Mouse (Mus musculus): Measurements from ENCODE around the gene Trmt6. TPM values are rescaled to one million over a fixed set of nuclear protein-coding genes. Genes with fewer than 3 reads are reported as not detected.
A peak's percentile ranks its signal among the peaks of the same experiment; 100 is the strongest.

The Trmt6 gene
- 1 to 10 TPM; 5.4 to 9.2 (median 6.7) TPM for total RNA-seq (2022)

DNA sequence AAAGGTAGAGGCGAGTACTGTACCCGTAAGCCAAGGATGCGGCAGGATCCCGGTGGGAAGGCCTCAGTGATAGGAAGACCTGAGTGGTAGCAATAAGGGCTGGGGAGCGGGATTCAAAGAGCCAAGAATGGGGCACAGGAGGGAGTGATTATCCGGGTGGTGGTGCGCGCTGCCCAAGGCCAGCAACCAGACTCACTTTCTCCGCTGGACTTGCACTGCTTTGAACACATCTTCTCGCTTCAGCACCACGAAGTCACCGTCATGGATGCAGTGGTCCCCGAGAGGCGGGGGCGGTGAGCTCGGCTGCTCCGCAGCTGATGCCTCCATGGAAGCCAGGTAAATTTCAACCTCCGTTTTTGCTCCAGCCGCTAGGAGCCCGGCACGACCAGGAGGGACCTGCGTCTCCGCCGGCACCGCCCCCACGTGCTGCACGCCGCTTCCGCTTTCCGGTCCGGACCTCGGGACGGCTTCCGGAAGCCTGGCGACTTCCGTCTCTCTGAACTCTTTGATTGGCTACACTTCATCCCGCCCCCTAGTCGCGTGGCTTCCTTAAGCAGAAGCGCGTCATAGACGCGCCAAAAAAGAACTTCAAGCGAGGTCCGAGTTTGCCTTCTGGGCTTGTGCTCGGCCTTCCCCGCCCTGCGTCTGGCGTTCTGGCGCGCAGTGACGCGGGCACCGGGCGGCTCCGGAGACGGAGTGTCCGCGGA is at the start of gene Trmt6, which contains the start of gene Mcm8:
Trmt6 (minus strand) TSS at position 448 of the 707 bp plus-strand sequence.
Mcm8 (plus strand) TSS at position 534 of the 707 bp plus-strand sequence.
- DNase-seq (ENCODE audit: low spot score in 2 of 2), result peak; percentile 79 to 84

DNA sequence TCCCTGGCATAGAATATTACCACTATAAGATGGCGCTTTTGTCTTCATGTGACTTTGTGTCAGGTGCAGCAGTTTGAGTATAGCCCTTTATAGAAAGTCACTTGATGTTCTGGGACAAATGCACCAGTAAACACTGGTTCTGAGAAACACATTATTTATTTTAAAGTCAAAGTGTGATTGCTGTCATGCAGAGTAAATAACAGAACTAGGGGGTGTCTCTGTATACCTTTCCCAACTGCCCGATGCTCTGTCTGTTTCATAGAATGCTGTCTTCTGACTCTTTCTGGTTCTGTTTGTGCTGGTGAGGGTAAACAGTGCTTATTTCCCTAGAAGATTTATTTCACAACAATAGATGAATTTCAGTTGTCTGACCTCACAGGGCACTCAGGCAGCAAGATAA is 47.5 kb upstream of the Trmt6 start:
- no peak for DNase-seq (ENCODE audit: low spot score in 2 of 2)

DNA sequence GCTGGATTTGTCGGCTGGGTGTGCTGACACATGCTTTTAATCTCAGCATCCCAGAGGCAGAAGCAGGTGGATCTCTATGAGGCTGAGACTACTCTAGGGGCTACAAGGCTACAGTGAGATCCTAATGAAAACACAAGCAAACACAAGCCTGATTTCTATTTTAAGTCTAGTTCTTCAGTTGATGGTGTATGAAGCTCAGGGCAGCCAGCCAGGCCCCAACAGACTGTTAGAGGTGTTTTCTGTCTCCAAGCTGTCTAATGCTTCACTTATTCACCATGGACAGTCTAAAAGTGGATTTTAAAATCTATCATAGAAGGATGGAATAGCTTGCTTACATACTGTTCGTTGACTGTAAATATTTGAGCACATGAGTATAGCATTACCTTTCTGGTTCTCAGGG is 45.6 kb upstream of the Trmt6 start:
- DNase-seq (ENCODE audit: low spot score in 2 of 2), result no peak

DNA sequence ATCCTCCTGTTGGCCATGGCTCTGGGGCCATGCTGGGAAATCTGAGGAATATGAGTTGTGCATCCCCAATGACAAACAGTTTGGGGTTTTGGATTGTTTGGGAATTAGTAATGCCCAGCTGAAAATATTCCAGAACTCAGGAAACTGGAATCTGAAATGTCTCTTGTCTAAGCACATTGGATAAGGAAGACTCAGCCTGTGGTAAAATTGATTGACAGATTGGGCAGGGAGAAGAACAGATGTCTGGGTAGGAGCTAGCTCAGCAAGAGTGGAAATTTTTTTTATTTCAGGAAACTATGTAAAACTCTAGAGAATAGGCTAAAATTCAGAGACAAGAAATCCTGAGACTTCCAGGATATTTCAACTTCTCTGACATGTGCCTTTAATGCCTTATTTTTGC is 44.6 kb upstream of the Trmt6 start:
- no peak for DNase-seq (ENCODE audit: low spot score in 2 of 2)

DNA sequence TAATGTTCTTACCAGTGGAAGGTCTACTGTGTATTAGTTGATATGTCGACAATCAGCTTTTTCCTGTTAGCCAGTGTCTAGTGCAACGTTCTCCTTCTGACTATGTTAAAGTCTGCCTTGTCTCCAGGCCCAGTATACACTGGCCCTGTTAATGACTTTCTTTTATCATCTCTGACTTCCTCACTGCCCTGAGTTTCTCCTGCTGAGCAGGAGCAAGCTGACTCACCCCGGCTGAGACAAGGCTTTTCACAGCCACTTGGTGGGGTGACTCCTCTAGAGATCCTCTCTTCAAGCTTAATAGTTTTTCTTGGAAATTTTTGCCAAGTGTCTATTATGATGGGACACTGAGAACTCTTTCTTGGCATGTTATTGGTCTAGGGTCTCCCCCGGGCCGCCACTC is 40.5 kb upstream of the Trmt6 start:
- DNase-seq (ENCODE audit: low spot score in 2 of 2), result no peak

DNA sequence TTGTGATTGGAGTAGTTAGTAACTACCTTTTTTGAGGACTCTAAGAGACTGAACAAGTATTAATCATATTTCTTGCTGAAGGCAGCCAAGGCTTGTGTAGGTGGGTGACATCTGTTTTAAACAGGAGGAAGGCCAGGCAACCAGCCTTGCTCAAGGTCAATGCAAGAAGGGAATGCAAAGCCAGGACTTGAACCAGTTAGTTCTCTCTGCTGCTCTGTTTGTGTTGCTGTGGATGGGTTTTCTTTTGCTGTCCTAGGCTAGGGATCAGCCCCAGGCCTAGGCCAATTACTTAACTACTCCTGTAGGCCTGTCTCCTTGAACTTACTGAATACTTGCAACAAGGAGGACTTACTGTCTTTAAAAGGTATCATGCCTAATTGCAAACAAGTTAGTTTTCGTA is 37.2 kb upstream of the Trmt6 start:
- no peak for DNase-seq (ENCODE audit: low spot score in 2 of 2)

DNA sequence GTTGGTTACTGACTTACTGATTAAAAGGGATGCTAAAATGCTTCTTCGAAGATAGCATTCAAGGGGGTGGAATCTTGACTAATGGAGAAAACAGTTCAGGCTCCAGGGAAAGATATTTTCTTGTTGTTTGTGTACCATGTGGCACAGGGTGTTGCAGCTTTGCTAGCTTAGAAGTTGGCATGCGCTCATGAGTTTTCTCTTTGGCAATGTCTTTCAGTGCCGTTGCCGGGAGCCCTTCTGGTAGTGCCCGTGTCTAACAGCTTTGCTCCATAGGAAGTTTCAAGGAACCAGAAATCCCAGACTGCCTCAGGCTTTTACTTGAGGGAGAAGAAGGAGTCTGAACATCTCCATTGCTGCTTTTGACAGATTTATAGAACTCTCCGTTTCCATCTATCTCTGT is 33.3 kb upstream of the Trmt6 start:
- DNase-seq (ENCODE audit: low spot score in 2 of 2), result no peak

DNA sequence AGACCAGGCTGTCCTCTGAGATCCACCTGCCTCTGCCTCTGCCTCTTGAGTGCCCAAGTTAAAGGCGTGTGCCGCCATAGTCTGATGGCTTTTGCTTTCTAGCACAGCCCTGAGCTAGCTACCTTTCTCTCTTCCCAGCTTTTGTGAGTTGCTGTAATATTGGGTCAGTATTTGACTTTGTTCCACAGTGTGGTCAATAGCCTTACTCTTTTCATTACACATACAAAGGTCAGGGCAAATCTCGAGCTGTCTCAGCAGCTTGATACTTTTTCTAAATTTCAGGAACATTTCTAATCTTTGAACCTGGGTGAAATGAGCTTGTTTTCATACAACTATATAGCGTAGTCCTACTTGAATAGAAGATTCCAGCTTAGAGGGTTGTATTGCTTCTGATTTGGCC is 32.5 kb upstream of the Trmt6 start:
- DNase-seq (ENCODE audit: low spot score in 2 of 2), result no peak

DNA sequence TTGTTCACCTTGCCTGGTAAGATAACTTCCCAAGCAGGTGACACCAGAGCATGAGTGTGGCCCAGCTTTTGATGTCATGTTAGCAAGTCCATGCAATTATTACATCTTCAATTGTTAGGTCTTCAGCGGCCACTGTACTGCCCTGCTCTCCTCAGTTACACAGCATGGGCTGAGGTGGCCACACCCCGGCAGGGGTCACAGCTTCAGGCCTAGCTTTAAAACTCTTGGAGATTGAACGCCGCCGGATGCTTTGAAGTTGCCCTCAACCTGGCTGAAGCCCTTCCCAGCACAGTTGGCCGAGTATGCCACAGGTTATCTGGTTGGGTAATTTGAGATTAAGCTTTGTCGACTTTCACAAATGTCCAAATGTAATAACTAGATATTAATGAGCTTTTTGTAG is 31.7 kb upstream of the Trmt6 start:
- no peak for DNase-seq (ENCODE audit: low spot score in 2 of 2)

DNA sequence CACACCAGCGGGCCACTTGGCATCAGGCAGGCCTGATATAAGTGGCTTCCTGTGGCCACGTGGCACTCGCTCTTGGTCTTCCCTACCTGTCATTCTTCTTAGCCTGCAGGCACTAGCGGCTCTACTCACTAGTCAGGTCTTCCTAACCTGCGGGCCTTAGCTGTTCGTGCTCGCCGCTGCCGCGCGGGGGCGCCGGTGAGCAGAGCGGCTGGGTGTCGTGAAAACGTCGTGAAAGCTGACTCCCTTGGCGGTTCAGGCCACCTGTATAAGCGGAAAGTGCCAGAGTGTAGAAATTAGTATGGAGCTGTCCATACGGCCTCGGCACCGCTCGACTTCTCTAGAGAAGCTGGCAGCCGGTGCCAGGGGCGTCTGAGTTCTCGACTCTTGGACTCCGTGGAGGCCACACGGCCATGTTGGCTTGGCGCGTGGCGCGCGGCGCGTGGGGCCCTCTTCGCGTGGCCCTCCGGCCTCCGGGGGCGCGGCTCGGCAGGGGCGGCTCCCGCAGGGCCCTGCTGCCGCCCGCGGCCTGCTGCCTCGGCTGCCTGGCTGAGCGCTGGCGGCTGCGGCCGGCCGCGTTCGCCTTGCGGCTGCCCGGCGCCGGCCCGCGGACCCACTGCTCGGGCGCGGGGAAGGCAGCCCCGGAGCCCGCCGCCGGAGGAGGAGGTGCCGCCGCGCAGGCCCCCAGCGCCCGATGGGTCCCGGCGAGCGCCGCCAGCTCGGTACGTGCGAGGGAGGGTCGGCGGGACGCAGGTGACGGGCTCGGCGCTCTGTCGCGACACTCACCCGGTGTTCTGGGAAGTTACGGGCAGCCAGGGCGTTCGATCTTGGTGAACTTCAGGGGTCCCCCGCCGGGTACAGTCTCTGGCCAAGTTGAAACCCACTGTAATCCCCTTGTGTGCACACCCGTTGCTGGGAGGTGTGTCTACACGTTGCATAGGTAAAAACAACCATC is 30.8 kb upstream of the Trmt6 start, which contains the start of gene Crls1:
Crls1 (plus strand) TSS at position 260 of the 952 bp plus-strand sequence.
- peak; percentile 87 to 88 for DNase-seq (ENCODE audit: low spot score in 2 of 2)

DNA sequence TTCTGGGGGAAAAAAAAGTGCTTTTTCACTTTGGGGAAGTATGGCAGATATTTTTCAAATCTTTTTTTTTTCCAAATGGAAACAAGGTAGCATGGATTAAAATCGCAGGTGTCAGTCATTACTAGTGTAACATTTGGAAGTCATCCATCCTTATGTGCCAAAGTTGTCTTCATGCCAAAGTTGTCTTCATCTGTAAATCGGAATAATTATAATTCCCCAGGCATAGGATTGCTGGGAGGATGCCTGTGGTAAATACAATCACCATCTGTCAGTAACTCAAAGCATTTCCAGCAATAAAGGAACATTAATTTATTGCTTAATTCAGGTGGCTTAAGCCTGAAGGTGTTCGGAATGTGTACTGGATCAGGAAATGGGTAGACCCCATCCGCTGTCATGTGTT is 25.2 kb upstream of the Trmt6 start:
- DNase-seq (ENCODE audit: low spot score in 2 of 2), result no peak

DNA sequence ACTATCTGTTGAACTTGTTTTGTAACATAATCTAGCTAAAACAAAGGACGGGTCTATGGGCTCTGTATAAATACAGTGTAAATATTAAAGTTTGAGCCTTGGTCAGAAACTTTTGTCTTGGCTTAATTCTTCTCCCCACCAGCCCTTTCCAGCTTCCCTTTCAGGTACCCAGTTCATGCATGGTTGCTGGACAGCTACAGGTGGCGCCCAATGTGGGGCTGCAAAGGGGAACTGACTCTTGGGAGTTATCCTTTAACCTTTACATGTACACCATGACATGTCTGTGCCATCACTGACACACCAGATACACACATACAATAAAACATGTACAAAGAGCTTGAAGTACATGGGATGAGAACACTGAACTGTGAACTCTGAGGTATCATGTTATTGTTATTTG is 12.9 kb downstream of the Trmt6 start:
- DNase-seq (ENCODE audit: low spot score in 2 of 2), result no peak

DNA sequence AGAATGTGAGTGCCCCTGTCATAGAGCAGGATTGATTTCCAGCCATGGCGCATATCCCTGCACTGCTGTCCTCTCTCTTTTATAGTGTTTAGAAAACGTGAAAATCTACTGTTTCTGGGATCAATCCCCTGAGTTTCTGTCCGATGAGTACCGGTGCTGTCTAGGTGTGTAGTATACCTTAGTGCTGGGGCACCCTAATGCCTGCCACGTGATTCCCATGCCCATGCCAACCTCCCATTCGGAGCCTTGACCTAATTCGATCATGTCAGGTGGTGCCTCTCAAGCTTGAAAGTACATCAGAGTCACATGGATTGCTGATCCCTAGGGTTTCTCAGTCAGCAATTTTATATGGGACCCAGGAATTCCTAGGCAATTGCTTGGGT is 21.7 kb downstream of the Trmt6 start:
- DNase-seq (ENCODE audit: low spot score in 2 of 2), result no peak

DNA sequence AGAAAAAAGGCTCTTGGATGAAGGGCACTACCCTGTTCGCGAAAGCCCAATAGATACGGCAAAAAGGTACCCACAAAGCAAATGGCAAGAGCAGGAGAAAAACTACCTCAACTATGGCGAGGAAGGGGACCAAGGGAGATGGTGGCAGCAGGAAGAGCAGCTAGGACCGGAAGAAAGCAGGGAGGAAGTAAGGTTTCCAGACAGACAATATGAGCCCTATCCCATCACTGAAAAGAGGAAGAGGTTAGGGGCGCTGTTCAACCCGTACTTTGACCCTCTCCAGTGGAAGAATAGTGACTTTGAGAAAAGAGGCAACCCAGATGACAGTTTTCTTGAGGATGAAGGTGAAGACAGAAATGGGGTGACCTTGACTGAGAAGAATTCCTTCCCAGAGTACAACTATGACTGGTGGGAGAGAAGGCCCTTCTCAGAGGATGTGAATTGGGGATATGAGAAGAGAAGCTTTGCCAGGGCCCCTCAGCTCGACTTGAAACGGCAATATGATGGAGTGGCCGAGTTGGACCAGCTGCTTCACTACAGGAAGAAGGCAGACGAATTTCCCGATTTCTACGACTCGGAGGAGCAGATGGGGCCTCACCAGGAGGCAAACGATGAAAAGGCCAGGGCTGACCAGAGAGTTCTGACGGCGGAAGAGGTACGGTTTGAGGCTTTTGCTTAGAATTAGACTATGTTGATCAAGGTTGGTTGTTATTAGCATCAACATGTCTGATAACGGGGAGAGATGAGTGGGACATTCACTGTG is 22.2 kb downstream of the Trmt6 start:
- no peak for DNase-seq (ENCODE audit: low spot score in 2 of 2)

DNA sequence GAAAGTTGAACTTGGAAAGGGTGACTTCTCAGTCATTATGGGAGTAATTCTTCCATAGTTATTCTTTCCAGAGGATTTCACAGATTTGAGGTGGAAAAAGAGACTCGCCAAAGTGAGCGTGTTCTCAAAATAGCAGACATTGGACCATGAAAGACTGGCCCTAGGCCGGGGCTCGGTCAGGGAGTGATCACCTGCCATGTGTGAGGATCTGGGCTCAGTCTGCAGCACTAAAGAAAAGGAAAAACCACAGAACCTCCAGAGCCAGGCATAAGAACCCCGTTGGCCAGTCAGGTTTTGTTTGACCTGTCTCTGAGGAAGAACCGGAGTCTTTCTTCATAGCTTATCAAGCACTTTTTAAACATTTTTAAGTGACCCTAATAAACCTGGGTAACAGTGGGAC is 31.8 kb downstream of the Trmt6 start:
- DNase-seq (ENCODE audit: low spot score in 2 of 2), result no peak

DNA sequence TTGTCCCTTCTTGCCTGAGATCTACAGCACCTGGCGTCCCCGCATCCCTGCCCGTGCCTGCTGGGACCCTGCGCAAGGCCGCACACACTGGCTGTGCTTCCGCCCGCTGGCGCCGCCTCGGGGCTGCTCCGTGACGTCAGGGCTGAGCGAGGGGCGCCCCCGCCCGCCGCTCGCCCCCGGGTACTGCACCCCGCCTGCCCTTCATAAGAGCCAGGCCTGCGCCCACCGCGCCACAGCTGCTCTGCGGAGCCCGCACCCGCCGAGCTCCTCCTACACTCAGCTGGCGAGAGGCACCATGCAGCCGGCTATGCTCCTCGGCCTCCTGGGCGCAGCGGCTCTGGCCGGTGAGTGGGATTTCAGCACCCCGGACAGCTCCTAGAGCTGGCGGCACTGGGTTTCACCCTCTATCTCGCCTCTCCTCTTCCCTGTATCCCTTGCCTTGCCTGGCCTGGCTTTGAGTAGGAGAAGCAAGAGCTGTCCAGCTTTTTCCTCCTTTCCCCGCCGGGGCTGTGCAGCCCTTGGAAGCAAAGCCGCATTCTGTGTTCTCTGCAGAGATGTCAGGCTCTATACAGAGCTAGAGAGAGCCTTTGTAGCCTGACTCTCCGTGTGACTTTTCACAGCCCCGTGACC is 34.3 kb downstream of the Trmt6 start:
- DNase-seq (ENCODE audit: low spot score in 2 of 2), result peak; percentile 49 to 66

DNA sequence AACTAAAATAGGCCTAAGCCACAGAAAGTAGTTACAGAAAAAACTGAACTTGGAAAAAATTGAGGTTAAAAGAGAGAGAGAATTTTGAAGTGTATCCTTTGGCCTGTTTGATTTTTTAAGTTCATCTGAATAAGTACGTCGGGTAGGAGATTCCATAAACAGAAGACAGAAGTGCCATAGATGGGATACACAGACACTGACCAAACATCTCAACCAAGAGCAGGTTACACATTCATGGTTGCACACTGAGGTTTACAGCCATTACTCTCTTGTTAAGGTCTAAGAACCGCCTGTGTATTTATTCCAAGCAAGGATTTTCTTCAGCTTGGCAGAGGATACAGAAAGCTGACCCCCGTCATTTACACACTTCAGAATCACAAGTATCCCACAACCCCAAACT is 34.9 kb downstream of the Trmt6 start, which contains the start of gene Chgb:
Chgb (plus strand) TSS at position 301 of the 400 bp plus-strand sequence.
- no peak for DNase-seq (ENCODE audit: low spot score in 2 of 2)

DNA sequence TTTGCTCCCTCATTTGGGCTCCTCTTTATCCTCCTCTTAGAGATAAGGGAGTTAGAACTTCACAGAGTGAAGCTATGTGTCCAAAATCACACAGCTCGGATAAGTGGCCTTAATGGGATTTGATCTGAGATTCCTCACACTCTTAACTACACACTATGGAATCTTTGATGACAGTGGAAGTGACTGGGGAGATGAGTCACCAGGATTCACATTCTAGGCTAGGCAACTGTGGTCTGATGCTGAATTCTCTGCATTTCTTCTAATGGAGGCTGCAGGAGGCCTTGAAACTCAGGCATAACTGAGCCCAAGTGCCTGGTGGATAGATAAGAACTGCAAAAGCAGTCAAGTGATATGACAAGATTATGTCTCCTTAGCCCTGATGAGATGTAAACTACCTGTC is 45.0 kb downstream of the Trmt6 start:
- no peak for DNase-seq (ENCODE audit: low spot score in 2 of 2)

DNA sequence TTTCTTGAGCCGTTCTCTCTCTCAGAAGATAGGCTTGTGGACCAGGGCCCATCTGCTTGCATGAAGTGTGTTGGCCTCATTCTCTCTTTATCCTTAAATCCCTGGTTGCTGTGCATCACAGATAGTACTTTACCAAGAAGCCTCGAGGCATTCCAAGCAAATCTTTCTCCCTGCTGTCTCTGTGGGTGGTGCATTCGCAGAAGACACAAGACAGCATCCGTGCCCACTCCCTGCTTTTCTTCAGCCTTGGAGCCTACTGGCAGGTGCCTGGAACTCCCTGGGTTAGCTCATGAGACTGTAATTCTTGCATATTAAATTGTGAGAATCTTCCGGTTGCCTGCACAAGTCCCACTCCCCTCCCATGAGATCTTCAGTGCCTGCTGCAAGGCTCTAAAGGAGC is 57.9 kb downstream of the Trmt6 start:
- DNase-seq (ENCODE audit: low spot score in 2 of 2), result no peak
